Mouse (Mus musculus) stomach, postnatal 0 days (tissue): ENCODE measurements around the gene Mgl2.

Experiments
- CTCF ChIP-seq: IDR thresholded peaks from 2 replicates; pipeline ENCODE4 v1.5.1; 2016; ENCODE audit warnings: antibody characterized with exemption, low read depth, mild to moderate bottlenecking, moderate library complexity
- EP300 ChIP-seq: optimal IDR thresholded peaks from 2 replicates; pipeline ENCODE3; 2016; ENCODE audit warnings: antibody characterized with exemption

DNA sequence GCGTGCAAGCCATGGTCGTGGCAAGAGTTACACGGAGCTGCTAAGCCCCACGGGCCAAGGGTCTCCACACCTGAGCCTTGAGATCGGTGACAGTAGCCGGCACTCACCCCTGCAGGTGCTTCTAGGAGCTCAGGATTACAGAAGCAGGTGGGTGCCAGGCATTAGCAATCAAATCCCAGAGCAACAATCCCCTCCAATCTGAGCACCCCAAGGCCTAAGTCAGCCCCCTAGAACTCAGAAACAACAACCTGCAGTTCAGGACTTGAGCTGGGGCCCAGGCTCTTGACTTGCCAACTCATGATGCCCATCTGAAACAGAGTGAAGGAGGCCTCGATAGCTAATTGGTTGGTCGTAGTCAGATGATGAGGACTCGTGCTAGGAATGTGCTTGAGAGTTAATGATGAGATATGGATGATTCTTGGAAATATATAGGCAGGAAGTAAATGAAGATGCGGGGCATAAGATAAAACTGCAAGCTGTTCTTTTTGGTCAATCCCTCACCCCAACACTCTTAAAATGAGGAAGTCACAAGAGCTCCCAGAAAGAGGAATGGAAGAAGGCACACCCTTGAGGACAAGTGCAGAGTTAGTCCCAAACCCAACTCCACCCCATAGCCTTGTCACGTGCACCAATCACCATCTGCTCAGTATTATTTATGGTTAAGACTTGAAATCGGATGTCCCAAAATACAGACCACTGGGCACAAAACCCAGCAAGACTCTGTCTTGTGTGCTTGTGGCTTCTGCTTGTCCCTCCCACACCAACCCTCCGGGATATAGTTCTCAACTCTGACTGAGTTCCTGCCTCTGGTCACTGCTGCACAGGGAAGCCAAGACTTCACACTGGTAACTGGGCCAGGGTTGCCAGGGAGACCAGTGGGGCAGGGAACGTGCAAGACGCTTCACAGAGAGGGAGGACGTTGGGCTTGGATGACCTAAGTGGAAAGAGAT, 36.1 kb downstream of the Mgl2 start:
- TF ChIP-seq CTCF (no peak), EP300 (no peak)
